Mouse (Mus musculus) liver, adult (tissue): ENCODE data around the gene Gpr132.

Experiments used
- GATA4 ChIP-seq: IDR thresholded peaks from 2 replicates; pipeline ENCODE4 v1.6.1; 2014; ENCODE audit warnings: mild to moderate bottlenecking, low read length; ENCODE audit not compliant: insufficient replicate concordance

The Gpr132 gene

GRCm38 (mm10) chr12:112843803-112844202 lies 24.2 kb downstream of the Gpr132 start:
- TF ChIP-seq GATA4, result no peak

- TF ChIP-seq GATA4, result peak; percentile 60; the same call in 1 of the 2 replicates
Observed at GRCm38 (mm10) chr12:112840209-112841086, 27.6 kb downstream of the Gpr132 start.

- no peak for TF ChIP-seq GATA4
Observed at GRCm38 (mm10) chr12:112835046-112835445, 33.0 kb downstream of the Gpr132 start.

- no peak for TF ChIP-seq GATA4
Observed at GRCm38 (mm10) chr12:112833527-112833926, 34.5 kb downstream of the Gpr132 start.

- TF ChIP-seq GATA4, result no peak
Observed at GRCm38 (mm10) chr12:112832411-112832810, 35.6 kb downstream of the Gpr132 start.

GRCm38 (mm10) chr12:112830570-112830969 lies 37.5 kb downstream of the Gpr132 start:
- no peak for TF ChIP-seq GATA4

GRCm38 (mm10) chr12:112830141-112830540 lies 37.9 kb downstream of the Gpr132 start:
- TF ChIP-seq GATA4, result no peak

GRCm38 (mm10) chr12:112829244-112829864 lies 38.7 kb downstream of the Gpr132 start, which contains the start of gene Cdca4:
Cdca4 (minus strand) TSS chr12:112829423.
- TF ChIP-seq GATA4, result no peak; the same call in 1 of the 2 replicates

GRCm38 (mm10) chr12:112828501-112829243 lies 39.4 kb downstream of the Gpr132 start:
- no peak for TF ChIP-seq GATA4

GRCm38 (mm10) chr12:112825901-112826300 lies 42.1 kb downstream of the Gpr132 start:
- TF ChIP-seq GATA4, result no peak

GRCm38 (mm10) chr12:112823221-112823620 lies 44.8 kb downstream of the Gpr132 start:
- TF ChIP-seq GATA4, result no peak

GRCm38 (mm10) chr12:112822676-112823075 lies 45.4 kb downstream of the Gpr132 start:
- TF ChIP-seq GATA4, result no peak

- no peak for TF ChIP-seq GATA4
Observed at GRCm38 (mm10) chr12:112821974-112822373, 46.1 kb downstream of the Gpr132 start.

- TF ChIP-seq GATA4, result no peak
Observed at GRCm38 (mm10) chr12:112821216-112821615, 46.8 kb downstream of the Gpr132 start.

- no peak for TF ChIP-seq GATA4
Observed at GRCm38 (mm10) chr12:112820401-112820999, 47.5 kb downstream of the Gpr132 start.
